10 mouse cellular contexts compared by ENCODE assay signal in the genomic region with DNA sequence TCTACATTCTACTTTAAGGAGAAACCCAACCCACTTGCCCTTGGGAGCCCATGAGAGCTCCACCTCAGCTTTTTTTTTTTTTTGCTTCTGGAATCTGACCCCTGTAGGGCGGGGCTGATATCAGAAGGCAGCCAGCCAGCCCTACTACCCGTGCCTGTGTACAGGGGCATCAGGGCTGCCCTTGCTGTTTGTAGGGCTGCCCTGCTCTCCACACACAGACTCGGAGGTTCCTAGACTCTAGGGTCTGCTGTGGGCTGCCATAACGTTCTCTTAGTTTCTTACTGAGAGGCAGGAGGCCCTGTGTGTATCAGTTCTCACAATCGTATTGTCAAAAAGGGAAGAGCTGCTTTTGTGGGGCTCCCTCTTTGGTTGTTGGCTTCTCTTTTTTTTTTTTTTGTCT. TPM values are rescaled to one million over a fixed set of nuclear protein-coding genes. Genes with fewer than 3 reads are reported as not detected.
A peak's percentile ranks its signal among the peaks of the same experiment; 100 is the strongest.
DNase-seq lines count a peak whose midpoint lies in the region; ATAC-seq and TF ChIP-seq lines count a peak whose summit lies in the region.
"Had no signal": no experiment of that assay in that cellular context is flagged by ENCODE, and none has a peak within 500 bp of the region (broad histone marks: within the 10 kb centered on the region; RNA-seq: fewer than 3 reads in every experiment).

No protein-coding gene starts in this region.

- no peaks in the 10 kb centered on the region for H3K9me3 ChIP-seq in heart, embryonic 12.5 days (replicated peaks)
- H3K9me3 ChIP-seq in hindbrain, postnatal 0 days (ENCODE audit: low read length), result no peaks in the 10 kb centered on the region
- H3K9me3 ChIP-seq in liver, embryonic 14.5 days (ENCODE audit: control insufficient read depth, low read length), result no peaks in the 10 kb centered on the region

- no peak for ATAC-seq in heart, embryonic 12.5 days (ENCODE audit: insufficient number of reproducible peaks, low FRiP score)
- no peak for ATAC-seq in hindbrain, postnatal 0 days
- ATAC-seq in liver, embryonic 14.5 days (ENCODE audit: insufficient read depth), result peak; percentile 55; the same call in 1 of the 2 replicates
- no peak for ATAC-seq in cerebellum, adult (ENCODE audit: insufficient number of reproducible peaks, low FRiP score, low TSS enrichment)
- ATAC-seq: forebrain, embryonic 16.5 days had no signal

- H3K36me3 ChIP-seq in heart, embryonic 12.5 days, result peaks cover 60% of the 10 kb centered on the region
- peaks cover 14% of the 10 kb centered on the region; the same call in 1 of the 2 replicates for H3K36me3 ChIP-seq in hindbrain, postnatal 0 days (ENCODE audit: insufficient read depth, low read length)
- no peaks in the 10 kb centered on the region for H3K36me3 ChIP-seq in liver, embryonic 14.5 days (replicated peaks; ENCODE audit: control insufficient read depth, insufficient read depth, low read depth)
- H3K36me3 ChIP-seq in thymus, adult 2 months (ENCODE audit: control insufficient read depth, insufficient read depth, low read length), result peaks cover 32% of the 10 kb centered on the region

- TF ChIP-seq CTCF in hindbrain, postnatal 0 days (IDR thresholded peaks at IDR 0.05; ENCODE audit: low read depth), result no peak
- TF ChIP-seq CTCF in liver, embryonic 14.5 days (IDR thresholded peaks at IDR 0.05; ENCODE audit: low read depth), result no peak
- TF ChIP-seq CTCF in thymus, adult 2 months (IDR thresholded peaks at IDR 0.05; ENCODE audit: borderline replicate concordance, control insufficient read depth, extremely low read depth, insufficient read depth, low read length, poor library complexity), result no peak

- WGBS in heart, embryonic 12.5 days, result 29% methylated on average over 5 of the region's 5 CpGs
- 57% methylated on average over 5 of the region's 5 CpGs for WGBS in hindbrain, postnatal 0 days
- 3% methylated on average over 5 of the region's 5 CpGs for WGBS in liver, embryonic 14.5 days (ENCODE audit: insufficient replicate concordance)
- 78% methylated on average over 5 of the region's 5 CpGs for WGBS in thymus, adult 2 months

- no peak for TF ChIP-seq EP300 in liver, embryonic 14.5 days (IDR thresholded peaks at IDR 0.05; ENCODE audit: low read depth)

- no peak overlapping the region for H3K9ac ChIP-seq in heart, embryonic 12.5 days
- H3K9ac ChIP-seq in hindbrain, postnatal 0 days (replicated peaks; ENCODE audit: low read length), result no peak overlapping the region
- H3K9ac ChIP-seq in liver, embryonic 14.5 days (replicated peaks), result peak overlapping the region; percentile 27; the same call in 1 of the 2 replicates

- no peaks in the 10 kb centered on the region for H3K27me3 ChIP-seq in heart, embryonic 12.5 days (replicated peaks)
- no peaks in the 10 kb centered on the region for H3K27me3 ChIP-seq in hindbrain, postnatal 0 days (ENCODE audit: insufficient read depth, low read length)
- no peaks in the 10 kb centered on the region for H3K27me3 ChIP-seq in liver, embryonic 14.5 days (ENCODE audit: control insufficient read depth, insufficient read depth, low read length)
- no peaks in the 10 kb centered on the region for H3K27me3 ChIP-seq in thymus, adult 2 months (ENCODE audit: control insufficient read depth, insufficient read depth, low read length)

- TF ChIP-seq POLR2A in thymus, adult 2 months (IDR thresholded peaks at IDR 0.05; ENCODE audit: control insufficient read depth, extremely low read depth, insufficient read depth, low read length, poor library complexity), result no peak

- no peak overlapping the region for H3K4me3 ChIP-seq in heart, embryonic 12.5 days
- H3K4me3 ChIP-seq in hindbrain, postnatal 0 days (ENCODE audit: low read length), result no peak overlapping the region
- H3K4me3 ChIP-seq in liver, embryonic 14.5 days (ENCODE audit: insufficient read depth in 1 of 2, low read depth in 2 of 2, low read length in 2 of 2), result no peak overlapping the region
- H3K4me3 ChIP-seq in thymus, adult 2 months (ENCODE audit: control insufficient read depth, insufficient read depth, low read length), result no peak overlapping the region

- H3K27ac ChIP-seq in heart, embryonic 12.5 days (ENCODE audit: poor library complexity, severe bottlenecking), result peak overlapping the region; percentile 41; the same call in 1 of the 2 replicates
- H3K27ac ChIP-seq in hindbrain, postnatal 0 days, result 0 out of 2 replicates have a peak overlapping the region, but pooled peaks have one; percentile 79
- H3K27ac ChIP-seq in liver, embryonic 14.5 days, result no peak overlapping the region
- H3K27ac ChIP-seq in thymus, adult 2 months (ENCODE audit: control insufficient read depth, insufficient read depth, low read length), result no peak overlapping the region

- peaks cover 80% of the 10 kb centered on the region for H3K4me1 ChIP-seq in heart, embryonic 12.5 days (replicated peaks)
- H3K4me1 ChIP-seq in hindbrain, postnatal 0 days (ENCODE audit: insufficient read depth, low read length), result peaks cover 26% of the 10 kb centered on the region
- peaks cover 11 to 36% of the 10 kb centered on the region in 2 experiments for H3K4me1 ChIP-seq in liver, embryonic 14.5 days (replicated peaks; ENCODE audit: control insufficient read depth in 2 of 2, insufficient read depth in 2 of 2, low read length in 1 of 2)
- peaks cover 8% of the 10 kb centered on the region for H3K4me1 ChIP-seq in thymus, adult 2 months (replicated peaks; ENCODE audit: control insufficient read depth, insufficient read depth, low read length)

- no peak for DNase-seq in heart, adult 9 months (ENCODE audit: low spot score in 2 of 2)
- peak; percentile 77 for DNase-seq in R1 (ENCODE audit: low read depth, low spot score)
- DNase-seq in hindbrain, postnatal 0 days (ENCODE audit: low spot score), result no peak
- no peak for DNase-seq in liver, embryonic 14.5 days (ENCODE audit: low read depth in 3 of 3, low spot score in 3 of 3)
- DNase-seq in thymus, adult 2 months, result no peak
- DNase-seq in natural killer cell, adult 2 months (ENCODE audit: low spot score in 2 of 2), result no peak
- DNase-seq: thymus, postnatal 4 days had no signal

- H3K4me2 ChIP-seq in heart, embryonic 12.5 days, result no peak overlapping the region
- H3K4me2 ChIP-seq in hindbrain, postnatal 0 days (ENCODE audit: low read depth, low read length), result no peak overlapping the region
- H3K4me2 ChIP-seq in liver, embryonic 14.5 days (ENCODE audit: low read depth), result peak overlapping the region; percentile 15; the same call in 1 of the 2 replicates

RNA-seq across cellular contexts. Expression of gene Lasp1, which starts 18.6 kb away (rescaled TPM):
- polyA plus RNA-seq in heart, embryonic 12.5 days (2016; fragmentation: Nextera tagmentation; extraction: Ambion mirVana), result 46.9 and 49.5 TPM in 2 replicates
- total RNA-seq in hindbrain, postnatal 0 days (2014; rRNA removed), result 177 and 187 TPM in 2 replicates
- polyA plus RNA-seq in hindbrain, postnatal 0 days (2015; fragmentation: Nextera tagmentation; extraction: Ambion mirVana), result 121 and 137 TPM in 2 replicates
- polyA plus RNA-seq in liver, embryonic 14.5 days (2012; rRNA removed), result 19.1 and 19.5 TPM in 2 replicates
- 15.5 and 20.3 TPM in 2 replicates for polyA plus RNA-seq in liver, embryonic 14.5 days (2014; fragmentation: Nextera tagmentation; extraction: Ambion mirVana)
- 167 and 178 TPM in 2 replicates for polyA plus RNA-seq in thymus, adult 2 months (2012; rRNA removed)

RNA-seq across cellular contexts. Expression of gene B230217C12Rik, which starts 23.2 kb away (rescaled TPM):
- 6.9 and 7.4 TPM in 2 replicates for polyA plus RNA-seq in heart, embryonic 12.5 days (2016; fragmentation: Nextera tagmentation; extraction: Ambion mirVana)
- 29.4 and 30.0 TPM in 2 replicates for total RNA-seq in hindbrain, postnatal 0 days (2014; rRNA removed)
- polyA plus RNA-seq in hindbrain, postnatal 0 days (2015; fragmentation: Nextera tagmentation; extraction: Ambion mirVana), result 31.6 and 32.3 TPM in 2 replicates
- 0.60 and 0.81 TPM in 2 replicates for polyA plus RNA-seq in liver, embryonic 14.5 days (2012; rRNA removed)
- polyA plus RNA-seq in liver, embryonic 14.5 days (2014; fragmentation: Nextera tagmentation; extraction: Ambion mirVana), result 0.19 and 0.63 TPM in 2 replicates
- polyA plus RNA-seq in thymus, adult 2 months (2012; rRNA removed), result 4.7 and 6.2 TPM in 2 replicates

RNA-seq across cellular contexts. Expression of gene Rpl23, which starts 35.1 kb away (rescaled TPM):
- 404 and 410 TPM in 2 replicates for polyA plus RNA-seq in heart, embryonic 12.5 days (2016; fragmentation: Nextera tagmentation; extraction: Ambion mirVana)
- total RNA-seq in hindbrain, postnatal 0 days (2014; rRNA removed), result 124 and 141 TPM in 2 replicates
- 351 and 362 TPM in 2 replicates for polyA plus RNA-seq in hindbrain, postnatal 0 days (2015; fragmentation: Nextera tagmentation; extraction: Ambion mirVana)
- 229 and 484 TPM in 2 replicates for polyA plus RNA-seq in liver, embryonic 14.5 days (2012; rRNA removed)
- 485 and 502 TPM in 2 replicates for polyA plus RNA-seq in liver, embryonic 14.5 days (2014; fragmentation: Nextera tagmentation; extraction: Ambion mirVana)
- 140 and 154 TPM in 2 replicates for polyA plus RNA-seq in thymus, adult 2 months (2012; rRNA removed)

RNA-seq across cellular contexts. Expression of gene 1700001P01Rik, which starts 41.7 kb away (rescaled TPM):
- polyA plus RNA-seq in heart, embryonic 12.5 days (2016; fragmentation: Nextera tagmentation; extraction: Ambion mirVana), result not detected in 2 replicates
- total RNA-seq in hindbrain, postnatal 0 days (2014; rRNA removed), result not detected in 2 replicates
- polyA plus RNA-seq in hindbrain, postnatal 0 days (2015; fragmentation: Nextera tagmentation; extraction: Ambion mirVana), result not detected in 2 replicates
- 0.08 TPM in 1 of 2 replicates, not detected in the other for polyA plus RNA-seq in liver, embryonic 14.5 days (2012; rRNA removed)
- not detected in 2 replicates for polyA plus RNA-seq in liver, embryonic 14.5 days (2014; fragmentation: Nextera tagmentation; extraction: Ambion mirVana)
- 0.38 and 0.50 TPM in 2 replicates for polyA plus RNA-seq in thymus, adult 2 months (2012; rRNA removed)

RNA-seq across cellular contexts. Expression of gene Cwc25, which starts 51.0 kb away (rescaled TPM):
- 10.9 and 11.4 TPM in 2 replicates for polyA plus RNA-seq in heart, embryonic 12.5 days (2016; fragmentation: Nextera tagmentation; extraction: Ambion mirVana)
- total RNA-seq in hindbrain, postnatal 0 days (2014; rRNA removed), result 13.3 and 14.2 TPM in 2 replicates
- 11.9 and 12.9 TPM in 2 replicates for polyA plus RNA-seq in hindbrain, postnatal 0 days (2015; fragmentation: Nextera tagmentation; extraction: Ambion mirVana)
- 4.5 and 5.7 TPM in 2 replicates for polyA plus RNA-seq in liver, embryonic 14.5 days (2012; rRNA removed)
- 3.5 and 4.5 TPM in 2 replicates for polyA plus RNA-seq in liver, embryonic 14.5 days (2014; fragmentation: Nextera tagmentation; extraction: Ambion mirVana)
- polyA plus RNA-seq in thymus, adult 2 months (2012; rRNA removed), result 14.9 and 16.6 TPM in 2 replicates

Comparison
In these comparisons a context has a peak if more than half of its experiments do, and no peak if none do; other contexts are left out.
1. H3K27ac ChIP-seq: peak in heart, embryonic 12.5 days (single experiment) and hindbrain, postnatal 0 days (single experiment); none in liver, embryonic 14.5 days (single experiment) and thymus, adult 2 months (single experiment).